In the genomic region with DNA sequence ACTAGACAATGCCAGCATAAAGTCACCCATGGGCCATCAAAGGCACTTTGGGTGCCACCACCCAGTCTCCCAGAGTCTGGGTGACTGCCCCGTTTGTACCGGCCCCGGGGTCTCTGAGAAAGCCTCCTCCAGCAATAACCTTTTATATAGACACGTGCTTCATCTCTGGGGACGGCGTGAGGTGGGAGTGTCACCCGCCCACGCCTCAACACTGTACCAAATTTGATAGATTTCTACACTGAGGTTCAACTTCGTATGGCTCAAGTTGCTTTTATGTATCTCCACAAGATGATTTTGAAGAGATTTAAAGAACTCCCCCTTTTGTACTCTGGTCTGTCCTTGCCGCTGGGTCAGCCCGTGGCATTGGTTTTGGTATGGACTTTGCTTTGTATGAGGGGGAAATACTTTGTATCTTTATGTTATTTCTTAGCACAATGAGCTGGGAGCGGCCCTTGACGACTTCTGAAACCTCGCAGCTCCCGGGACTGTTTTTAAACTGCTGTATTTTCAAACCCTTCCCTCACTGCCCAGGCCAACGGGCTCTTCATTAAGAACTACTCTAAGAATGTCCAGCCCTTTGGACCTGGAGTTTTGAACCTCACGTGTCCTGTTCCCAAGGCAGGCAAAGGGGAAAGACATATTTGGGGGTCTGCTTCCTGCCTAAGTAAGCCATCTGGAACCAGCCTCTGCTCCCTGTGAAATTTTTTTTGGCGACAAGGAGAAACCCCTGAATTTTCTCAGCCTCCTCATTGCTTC, we compare ENCODE assay signal across 14 mouse cellular contexts.
"Had no signal": no experiment of that assay in that cellular context is flagged by ENCODE, and none has a peak within 500 bp of the region (broad histone marks: within the 10 kb centered on the region; RNA-seq: fewer than 3 reads in every experiment).

No protein-coding gene starts in this region.

- H3K4me2 ChIP-seq: kidney, embryonic 15.5 days; limb, embryonic 15.5 days; liver, embryonic 12.5 days; lung, embryonic 15.5 days; midbrain, embryonic 12.5 days had no signal

- H3K9ac ChIP-seq: kidney, embryonic 15.5 days; limb, embryonic 15.5 days; liver, embryonic 12.5 days; lung, embryonic 15.5 days; midbrain, embryonic 12.5 days had no signal

- DNase-seq: left cerebral cortex, postnatal 4 days; lung, postnatal 14 days; right cerebral cortex, postnatal 14 days; thymus, adult 2 months; thymus, postnatal 25 days had no signal

- H3K27ac ChIP-seq: lung, embryonic 15.5 days; macrophage; midbrain, embryonic 12.5 days had no signal

- ATAC-seq: hindbrain, embryonic 16.5 days; inflammation-experienced regulatory T-cells, adult 6 months; liver, embryonic 12.5 days; midbrain, embryonic 16.5 days had no signal

- H3K4me1 ChIP-seq: midbrain, embryonic 12.5 days had no signal

- H3K27me3 ChIP-seq: kidney, embryonic 15.5 days; limb, embryonic 15.5 days; liver, embryonic 12.5 days; lung, embryonic 15.5 days; midbrain, embryonic 12.5 days had no signal

- H3K4me3 ChIP-seq: kidney, embryonic 15.5 days; limb, embryonic 15.5 days; liver, embryonic 12.5 days; lung, embryonic 15.5 days; midbrain, embryonic 12.5 days had no signal

- H3K9me3 ChIP-seq: kidney, embryonic 15.5 days; limb, embryonic 15.5 days; liver, embryonic 12.5 days; lung, embryonic 15.5 days; midbrain, embryonic 12.5 days had no signal
